Mouse (Mus musculus): ENCODE measurements around the gene Kansl2. TPM values are rescaled to one million over a fixed set of nuclear protein-coding genes. Genes with fewer than 3 reads are reported as not detected.
"Not testable (repeated sequence)": the region's sequence is repeated elsewhere in the genome, so short reads cannot be mapped to it uniquely, and the experiment has no call there.

Gene Kansl2
- polyA plus RNA-seq, 1 experiment from 2014 or later = 70.0 TPM

DNA sequence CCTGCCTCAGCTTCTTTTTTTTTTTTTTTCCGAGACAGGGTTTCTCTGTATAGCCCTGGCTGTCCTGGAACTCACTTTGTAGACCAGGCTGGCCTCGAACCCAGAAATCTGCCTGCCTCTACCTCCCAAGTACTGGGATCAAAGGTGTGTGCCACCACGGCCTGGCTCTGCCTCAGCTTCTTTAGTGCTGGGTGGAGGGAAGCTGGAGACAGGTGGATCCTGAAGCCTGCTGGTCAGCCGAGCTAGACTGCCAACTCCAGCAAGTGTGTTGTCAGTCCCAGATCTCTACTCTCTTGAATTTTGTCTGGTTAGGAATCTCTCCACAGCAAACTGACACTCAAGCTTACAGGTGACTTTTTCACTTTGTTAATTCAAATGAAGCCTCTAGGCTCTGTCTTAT lies 1.9 kb upstream of the Kansl2 start:
- peaks cover 22% of the 10 kb centered on the region for H3K36me3 ChIP-seq
- H3K4me3 ChIP-seq = no peak overlapping the region
- H3K4me1 ChIP-seq (replicated peaks) = peaks cover 10% of the 10 kb centered on the region
- H3K9ac ChIP-seq = no peak overlapping the region
- H3K4me2 ChIP-seq = no peak overlapping the region
- no peak overlapping the region for H3K27ac ChIP-seq
- WGBS = 66% methylated on average over 4 of the region's 4 CpGs
- no peak for ATAC-seq (replicated peaks; ENCODE audit: insufficient number of reproducible peaks, insufficient read depth, low FRiP score, low read depth)
- H3K27me3 ChIP-seq = no peaks in the 10 kb centered on the region
- no peaks in the 10 kb centered on the region for H3K9me3 ChIP-seq (replicated peaks)

- Histone ChIP-seq H3K36me3 (peaks cover 37% of the 10 kb centered on the region), H3K4me3 (peak overlapping the region; percentile 94), H3K9ac (peak overlapping the region; percentile 93), H3K27ac (peak overlapping the region; percentile 99), H3K4me1 (replicated peaks) (peaks cover 10% of the 10 kb centered on the region), H3K27me3 (no peaks in the 10 kb centered on the region), H3K4me2 (peak overlapping the region; percentile 83), H3K9me3 (replicated peaks) (no peaks in the 10 kb centered on the region)
- ATAC-seq (replicated peaks; ENCODE audit: insufficient number of reproducible peaks, insufficient read depth, low FRiP score, low read depth) = no peak
- WGBS = under 1% methylated on average over 18 of the region's 18 CpGs
These were observed 981 bp downstream of the Kansl2 start for GRCm38 (mm10) chr15:98533035-98533531.

- 0 out of 2 replicates have a peak overlapping the region, but pooled peaks have one; percentile 99 for H3K27ac ChIP-seq
- WGBS = 41% methylated on average over 5 of the region's 5 CpGs
- H3K4me2 ChIP-seq = peak overlapping the region; percentile 83
- H3K36me3 ChIP-seq = peaks cover 45% of the 10 kb centered on the region
- H3K9ac ChIP-seq = peak overlapping the region; percentile 93; the same call in 1 of the 2 replicates
- no peak for ATAC-seq (replicated peaks; ENCODE audit: insufficient number of reproducible peaks, insufficient read depth, low FRiP score, low read depth)
- H3K4me1 ChIP-seq (replicated peaks) = peaks cover 13% of the 10 kb centered on the region
- H3K27me3 ChIP-seq = no peaks in the 10 kb centered on the region
- peak overlapping the region; percentile 94 for H3K4me3 ChIP-seq
- no peaks in the 10 kb centered on the region for H3K9me3 ChIP-seq (replicated peaks)
These were observed 1.8 kb downstream of the Kansl2 start for GRCm38 (mm10) chr15:98532281-98532680.

- no peak overlapping the region for H3K4me3 ChIP-seq
- WGBS = 83% methylated on average over 5 of the region's 5 CpGs
- ATAC-seq (replicated peaks; ENCODE audit: insufficient number of reproducible peaks, insufficient read depth, low FRiP score, low read depth) = no peak
- no peaks in the 10 kb centered on the region for H3K27me3 ChIP-seq
- peaks cover 17% of the 10 kb centered on the region for H3K4me1 ChIP-seq (replicated peaks)
- H3K9ac ChIP-seq = no peak overlapping the region
- H3K4me2 ChIP-seq = no peak overlapping the region
- no peaks in the 10 kb centered on the region for H3K9me3 ChIP-seq (replicated peaks)
- H3K27ac ChIP-seq = no peak overlapping the region
- peaks cover 83% of the 10 kb centered on the region for H3K36me3 ChIP-seq
These were observed 5.9 kb downstream of the Kansl2 start for GRCm38 (mm10) chr15:98528066-98528563.

DNA sequence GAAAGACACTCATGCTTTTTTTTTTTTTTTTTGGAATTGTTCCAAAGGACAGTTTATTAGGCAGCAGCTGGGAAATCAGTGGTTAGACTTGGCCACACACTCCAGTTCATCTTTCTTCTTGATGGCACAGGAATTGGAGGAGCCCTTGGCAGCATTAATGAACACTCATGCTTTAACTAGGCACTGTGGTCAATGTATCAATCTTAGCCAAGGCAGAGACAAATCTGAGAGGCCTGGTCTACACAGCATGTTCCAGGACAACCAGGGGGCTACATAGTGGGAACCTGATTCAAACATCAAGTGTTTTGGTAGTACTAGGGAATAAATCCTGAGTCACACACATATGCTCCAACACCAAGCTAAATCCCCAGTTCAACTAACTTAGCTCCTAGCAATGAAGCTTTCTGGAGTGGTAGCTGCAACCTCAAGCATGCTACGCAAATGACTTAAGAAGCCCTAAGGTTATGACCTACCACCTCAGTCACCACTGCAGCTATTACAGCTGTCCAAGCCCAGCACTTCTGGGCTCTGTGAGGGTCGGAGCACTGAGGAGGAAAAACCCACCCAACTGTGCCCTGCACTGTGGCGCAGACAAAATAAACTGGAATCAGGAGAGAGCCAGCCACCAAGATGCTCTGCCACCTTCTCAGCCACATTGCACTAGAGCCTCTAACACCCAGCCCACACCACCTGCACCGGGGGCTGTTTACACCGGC lies 6.8 kb downstream of the Kansl2 start:
- 89% methylated on average over 5 of the region's 5 CpGs for WGBS
- Histone ChIP-seq H3K36me3 (peaks cover 92% of the 10 kb centered on the region), H3K9me3 (replicated peaks) (no peaks in the 10 kb centered on the region), H3K27ac (no peak overlapping the region), H3K9ac (no peak overlapping the region), H3K4me2 (no peak overlapping the region), H3K4me1 (replicated peaks) (peaks cover 8% of the 10 kb centered on the region), H3K4me3 (no peak overlapping the region), H3K27me3 (no peaks in the 10 kb centered on the region)
- ATAC-seq (replicated peaks; ENCODE audit: insufficient number of reproducible peaks, insufficient read depth, low FRiP score, low read depth) = no peak

GRCm38 (mm10) chr15:98526057-98526456 lies 8.0 kb downstream of the Kansl2 start:
- Histone ChIP-seq H3K9me3 (replicated peaks) (no peaks in the 10 kb centered on the region), H3K9ac (no peak overlapping the region), H3K4me2 (no peak overlapping the region), H3K27me3 (no peaks in the 10 kb centered on the region), H3K36me3 (peaks cover 93% of the 10 kb centered on the region), H3K27ac (no peak overlapping the region), H3K4me1 (replicated peaks) (peaks cover 7% of the 10 kb centered on the region; the same call in 1 of the 2 replicates), H3K4me3 (no peak overlapping the region)
- no peak for ATAC-seq (replicated peaks; ENCODE audit: insufficient number of reproducible peaks, insufficient read depth, low FRiP score, low read depth)
- 56% methylated on average over 5 of the region's 5 CpGs for WGBS

DNA sequence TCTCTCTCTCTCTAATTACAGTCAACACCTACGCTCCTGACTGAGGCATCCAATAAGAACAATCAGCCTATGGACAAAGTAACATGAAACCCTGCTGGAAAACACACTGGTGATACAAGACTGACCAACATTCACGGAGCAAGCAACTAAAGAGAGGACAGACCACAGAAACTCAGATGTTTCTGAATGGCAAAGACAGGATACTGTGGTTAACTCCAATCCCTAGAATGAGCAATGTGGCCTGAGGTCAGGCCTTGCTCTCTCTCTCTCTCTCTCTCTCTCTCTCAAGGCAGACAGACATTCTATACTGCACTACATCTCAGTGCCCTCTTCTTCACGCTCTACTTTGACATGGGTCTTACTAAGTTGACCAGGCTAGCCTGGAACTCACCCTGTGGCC lies 12.8 kb downstream of the Kansl2 start:
- ATAC-seq (replicated peaks; ENCODE audit: insufficient number of reproducible peaks, insufficient read depth, low FRiP score, low read depth) = no peak
- no peak overlapping the region for H3K9ac ChIP-seq
- H3K27ac ChIP-seq = no peak overlapping the region
- H3K36me3 ChIP-seq = peaks cover 73% of the 10 kb centered on the region
- no peaks in the 10 kb centered on the region for H3K9me3 ChIP-seq (replicated peaks)
- no peak overlapping the region for H3K4me2 ChIP-seq
- H3K27me3 ChIP-seq = no peaks in the 10 kb centered on the region
- H3K4me1 ChIP-seq (replicated peaks) = peaks cover 3% of the 10 kb centered on the region; the same call in 1 of the 2 replicates
- no peak overlapping the region for H3K4me3 ChIP-seq
- WGBS = 85% methylated on average over 3 of the region's 3 CpGs

- no peaks in the 10 kb centered on the region for H3K27me3 ChIP-seq
- no peaks in the 10 kb centered on the region for H3K9me3 ChIP-seq (replicated peaks)
- WGBS = 66% methylated on average over 16 of the region's 16 CpGs
- H3K4me2 ChIP-seq = no peak overlapping the region
- H3K36me3 ChIP-seq = peaks cover 40% of the 10 kb centered on the region
- ATAC-seq (replicated peaks; ENCODE audit: insufficient number of reproducible peaks, insufficient read depth, low FRiP score, low read depth) = no peak
- H3K4me1 ChIP-seq (replicated peaks) = peaks cover 10% of the 10 kb centered on the region
- no peak overlapping the region for H3K9ac ChIP-seq
- H3K4me3 ChIP-seq = no peak overlapping the region
- no peak overlapping the region for H3K27ac ChIP-seq
These were observed 16.4 kb downstream of the Kansl2 start for GRCm38 (mm10) chr15:98517380-98518355.

GRCm38 (mm10) chr15:98514845-98515244 lies 19.2 kb downstream of the Kansl2 start:
- H3K9ac ChIP-seq; H3K27me3 ChIP-seq; H3K4me2 ChIP-seq; H3K9me3 ChIP-seq (replicated peaks); H3K4me3 ChIP-seq; ATAC-seq (replicated peaks; ENCODE audit: insufficient number of reproducible peaks, insufficient read depth, low FRiP score, low read depth); H3K27ac ChIP-seq: not testable (repeated sequence)
- H3K36me3 ChIP-seq = peaks cover 16% of the 10 kb centered on the region
- WGBS = 66% methylated on average over 2 of the region's 2 CpGs
- H3K4me1 ChIP-seq (replicated peaks) = peaks cover 24% of the 10 kb centered on the region

- ATAC-seq (replicated peaks; ENCODE audit: insufficient number of reproducible peaks, insufficient read depth, low FRiP score, low read depth) = no peak
- 75% methylated on average over 8 of the region's 8 CpGs for WGBS
- no peaks in the 10 kb centered on the region for H3K27me3 ChIP-seq
These were observed 19.9 kb downstream of the Kansl2 start for GRCm38 (mm10) chr15:98514146-98514545.

GRCm38 (mm10) chr15:98513676-98514075 lies 20.4 kb downstream of the Kansl2 start:
- H3K9me3 ChIP-seq (replicated peaks); H3K4me2 ChIP-seq; ATAC-seq (replicated peaks; ENCODE audit: insufficient number of reproducible peaks, insufficient read depth, low FRiP score, low read depth); H3K4me3 ChIP-seq; H3K9ac ChIP-seq; H3K27ac ChIP-seq; H3K27me3 ChIP-seq: not testable (repeated sequence)
- Histone ChIP-seq H3K36me3 (peaks cover 10% of the 10 kb centered on the region; the same call in 1 of the 2 replicates), H3K4me1 (replicated peaks) (peaks cover 24% of the 10 kb centered on the region)
- 73% methylated on average over 3 of the region's 3 CpGs for WGBS

More at GRCm38 (mm10) chr15:98514146-98514545, 19.9 kb downstream of the Kansl2 start:
- Histone ChIP-seq H3K27ac (no peak overlapping the region), H3K9me3 (replicated peaks) (no peaks in the 10 kb centered on the region), H3K4me3 (no peak overlapping the region), H3K4me1 (replicated peaks) (peaks cover 24% of the 10 kb centered on the region), H3K36me3 (peaks cover 10% of the 10 kb centered on the region; the same call in 1 of the 2 replicates), H3K9ac (no peak overlapping the region), H3K4me2 (no peak overlapping the region)
